Mouse (Mus musculus) stomach, embryonic 15.5 days (tissue): ENCODE results near the gene Pgs1. TPM values are rescaled to one million over a fixed set of nuclear protein-coding genes. Genes with fewer than 3 reads are reported as not detected.
A peak's percentile ranks its signal among the peaks of the same experiment; 100 is the strongest.

Experiments used
- ATAC-seq: fragments of 200-750 bp; cut with Nextera tagmentation; 2 replicates; pipeline ENCODE4 v1.8.0; 2017; ENCODE audit warnings: low read depth, moderate number of reproducible peaks, moderate TSS enrichment; ENCODE audit not compliant: insufficient read depth, low FRiP score
- H3K27ac ChIP-seq: fragments of 300-500 bp; sonication (generic); 2 replicates; pipeline ENCODE4 v1.5.1; 2015; ENCODE audit warnings: mild to moderate bottlenecking, inconsistent platforms
- H3K27me3 ChIP-seq: fragments of 300-500 bp; sonication (generic); replicated peaks from 2 replicates; pipeline ENCODE4 v1.6.1; 2015; ENCODE audit warnings: inconsistent platforms
- H3K36me3 ChIP-seq: fragments of 300-500 bp; sonication (generic); 2 replicates; pipeline ENCODE4 v1.6.1; 2015; ENCODE audit warnings: inconsistent platforms
- H3K4me1 ChIP-seq: fragments of 300-500 bp; sonication (generic); 2 replicates; pipeline ENCODE4 v1.6.1; 2015; ENCODE audit warnings: inconsistent platforms
- H3K4me2 ChIP-seq: fragments of 300-500 bp; sonication (generic); 2 replicates; pipeline ENCODE4 v1.6.1; 2015; ENCODE audit warnings: mild to moderate bottlenecking, inconsistent platforms
- H3K4me3 ChIP-seq: fragments of 300-500 bp; sonication (generic); replicated peaks from 2 replicates; pipeline ENCODE4 v1.5.1; 2015; ENCODE audit warnings: inconsistent platforms
- H3K9ac ChIP-seq: fragments of 300-500 bp; sonication (generic); 2 replicates; pipeline ENCODE4 v1.6.1; 2015; ENCODE audit warnings: inconsistent platforms
- H3K9me3 ChIP-seq: fragments of 300-500 bp; sonication (generic); 2 replicates; pipeline ENCODE4 v1.6.1; 2016; ENCODE audit warnings: inconsistent platforms
- WGBS: fragments of 180-500 bp; shearing (Covaris S2); methylation state at CpG from one replicate; pipeline ENCODE4 v1.1.7; 2015; 5-methylcytosine and 5-hydroxymethylcytosine counted together
- polyA plus RNA-seq: library from polyadenylated mRNA; unstranded; fragments of >200 nt; fragmentation: Nextera tagmentation; extraction: Ambion mirVana; gene quantifications from 2 replicates; pipeline ENCODE4 v1.2.1, GENCODE M21; 2015

Pgs1 gene
- polyA plus RNA-seq, 1 experiment from 2014 or later = 34.6 TPM

GRCm38 (mm10) chr11:117987968-117988367 lies 1.9 kb downstream of the Pgs1 start:
- peak overlapping the region; percentile 68; the same call in 1 of the 2 replicates for H3K27ac ChIP-seq
- ATAC-seq = no peak
- peaks cover 45% of the 10 kb centered on the region for H3K4me1 ChIP-seq
- WGBS = 58% methylated on average over 4 of the region's 4 CpGs
- H3K4me3 ChIP-seq = peak overlapping the region; percentile 98
- H3K9ac ChIP-seq = no peak overlapping the region; the same call in 1 of the 2 replicates
- H3K36me3 ChIP-seq = no peaks in the 10 kb centered on the region
- H3K4me2 ChIP-seq = peak overlapping the region; percentile 85
- no peaks in the 10 kb centered on the region for H3K27me3 ChIP-seq
- no peaks in the 10 kb centered on the region for H3K9me3 ChIP-seq

- no peak for ATAC-seq
- Histone ChIP-seq H3K4me2 (no peak overlapping the region), H3K36me3 (no peaks in the 10 kb centered on the region), H3K4me3 (no peak overlapping the region), H3K27ac (no peak overlapping the region), H3K9me3 (no peaks in the 10 kb centered on the region), H3K27me3 (no peaks in the 10 kb centered on the region), H3K9ac (no peak overlapping the region), H3K4me1 (peaks cover 56% of the 10 kb centered on the region)
- WGBS = 81% methylated on average over 4 of the region's 4 CpGs
Measured at GRCm38 (mm10) chr11:117989241-117989640, 3.1 kb downstream of the Pgs1 start.

- no peak for ATAC-seq
- Histone ChIP-seq H3K36me3 (no peaks in the 10 kb centered on the region), H3K4me2 (no peak overlapping the region), H3K27me3 (no peaks in the 10 kb centered on the region), H3K27ac (no peak overlapping the region), H3K9ac (no peak overlapping the region), H3K9me3 (no peaks in the 10 kb centered on the region), H3K4me3 (no peak overlapping the region), H3K4me1 (peaks cover 63% of the 10 kb centered on the region)
- WGBS = 43% methylated on average over 10 of the region's 10 CpGs
Measured at GRCm38 (mm10) chr11:117989926-117990325, 3.8 kb downstream of the Pgs1 start.

- Histone ChIP-seq H3K9ac (no peak overlapping the region), H3K27ac (peak overlapping the region; percentile 26; the same call in 1 of the 2 replicates)
Measured at GRCm38 (mm10) chr11:117991502-117992470, 5.7 kb downstream of the Pgs1 start.

GRCm38 (mm10) chr11:117993190-117994175 lies 7.4 kb downstream of the Pgs1 start:
- Histone ChIP-seq H3K4me3 (no peak overlapping the region), H3K36me3 (no peaks in the 10 kb centered on the region), H3K27me3 (no peaks in the 10 kb centered on the region), H3K4me1 (peaks cover 63% of the 10 kb centered on the region), H3K9me3 (no peaks in the 10 kb centered on the region), H3K4me2 (peak overlapping the region; percentile 2; the same call in 1 of the 2 replicates), H3K9ac (no peak overlapping the region), H3K27ac (peak overlapping the region; percentile 77)
- 65% methylated on average over 14 of the region's 14 CpGs for WGBS
- ATAC-seq = no peak

More at GRCm38 (mm10) chr11:117991502-117992470, 5.7 kb downstream of the Pgs1 start:
- no peak for ATAC-seq
- WGBS = 41% methylated on average over 9 of the region's 9 CpGs
- Histone ChIP-seq H3K27me3 (no peaks in the 10 kb centered on the region), H3K4me3 (no peak overlapping the region), H3K36me3 (no peaks in the 10 kb centered on the region), H3K4me1 (peaks cover 71% of the 10 kb centered on the region), H3K9me3 (no peaks in the 10 kb centered on the region), H3K4me2 (no peak overlapping the region)

- H3K36me3 ChIP-seq = no peaks in the 10 kb centered on the region
- no peaks in the 10 kb centered on the region for H3K9me3 ChIP-seq
- peak overlapping the region; percentile 77 for H3K27ac ChIP-seq
- no peak overlapping the region for H3K9ac ChIP-seq
- 42% methylated on average over 9 of the region's 9 CpGs for WGBS
- H3K27me3 ChIP-seq = no peaks in the 10 kb centered on the region
- no peak overlapping the region for H3K4me3 ChIP-seq
- peaks cover 69% of the 10 kb centered on the region for H3K4me1 ChIP-seq
- ATAC-seq = 0 out of 2 replicates have a peak, but pooled peaks have one; percentile 21
- H3K4me2 ChIP-seq = 0 out of 2 replicates have a peak overlapping the region, but pooled peaks have one; percentile 2
Measured at GRCm38 (mm10) chr11:117994250-117995057, 8.4 kb downstream of the Pgs1 start.

GRCm38 (mm10) chr11:117995255-117995654 lies 9.2 kb downstream of the Pgs1 start:
- Histone ChIP-seq H3K27me3 (no peaks in the 10 kb centered on the region), H3K27ac (peak overlapping the region; percentile 31; the same call in 1 of the 2 replicates), H3K9ac (no peak overlapping the region; the same call in 1 of the 2 replicates), H3K36me3 (no peaks in the 10 kb centered on the region), H3K4me3 (no peak overlapping the region), H3K4me1 (peaks cover 72% of the 10 kb centered on the region), H3K9me3 (no peaks in the 10 kb centered on the region), H3K4me2 (no peak overlapping the region)
- no peak for ATAC-seq
- WGBS = 73% methylated on average over 2 of the region's 2 CpGs

GRCm38 (mm10) chr11:117995661-117996060 lies 9.6 kb downstream of the Pgs1 start:
- Histone ChIP-seq H3K9ac (no peak overlapping the region; the same call in 1 of the 2 replicates), H3K36me3 (peaks cover 3% of the 10 kb centered on the region; the same call in 1 of the 2 replicates), H3K4me3 (no peak overlapping the region), H3K4me1 (peaks cover 69% of the 10 kb centered on the region), H3K27ac (peak overlapping the region; percentile 31; the same call in 1 of the 2 replicates), H3K27me3 (no peaks in the 10 kb centered on the region), H3K4me2 (no peak overlapping the region), H3K9me3 (no peaks in the 10 kb centered on the region)
- WGBS = 52% methylated on average over 3 of the region's 3 CpGs
- no peak for ATAC-seq

GRCm38 (mm10) chr11:117996066-117996465 lies 10.0 kb downstream of the Pgs1 start:
- ATAC-seq = no peak
- H3K4me1 ChIP-seq = peaks cover 67% of the 10 kb centered on the region
- no peak overlapping the region for H3K4me2 ChIP-seq
- no peak overlapping the region for H3K9ac ChIP-seq
- H3K27me3 ChIP-seq = no peaks in the 10 kb centered on the region
- no peaks in the 10 kb centered on the region for H3K9me3 ChIP-seq
- no peak overlapping the region for H3K27ac ChIP-seq
- H3K36me3 ChIP-seq = peaks cover 7% of the 10 kb centered on the region; the same call in 1 of the 2 replicates
- 59% methylated on average over 3 of the region's 3 CpGs for whole genome bisulfite sequencing
- H3K4me3 ChIP-seq = no peak overlapping the region

GRCm38 (mm10) chr11:117997085-117997484 lies 11.0 kb downstream of the Pgs1 start:
- Histone ChIP-seq H3K27ac (no peak overlapping the region), H3K9me3 (no peaks in the 10 kb centered on the region), H3K4me3 (no peak overlapping the region), H3K9ac (no peak overlapping the region), H3K27me3 (no peaks in the 10 kb centered on the region), H3K4me1 (peaks cover 57% of the 10 kb centered on the region), H3K4me2 (no peak overlapping the region), H3K36me3 (peaks cover 17% of the 10 kb centered on the region)
- WGBS = 89% methylated on average over 2 of the region's 2 CpGs
- no peak for ATAC-seq

GRCm38 (mm10) chr11:117998356-117998755 lies 12.3 kb downstream of the Pgs1 start:
- H3K4me1 ChIP-seq = peaks cover 44% of the 10 kb centered on the region
- no peak overlapping the region for H3K4me3 ChIP-seq
- ATAC-seq = no peak; the same call in 1 of the 2 replicates
- no peaks in the 10 kb centered on the region for H3K27me3 ChIP-seq
- H3K4me2 ChIP-seq = no peak overlapping the region
- peaks cover 27% of the 10 kb centered on the region for H3K36me3 ChIP-seq
- no peak overlapping the region for H3K9ac ChIP-seq
- peak overlapping the region; percentile 59 for H3K27ac ChIP-seq
- WGBS = 76% methylated on average over 4 of the region's 4 CpGs
- H3K9me3 ChIP-seq = no peaks in the 10 kb centered on the region
